Mouse (Mus musculus) adrenal gland, adult (tissue): Measurements from ENCODE around the gene Pate3.
"Not testable (repeated sequence)": the region's sequence is repeated elsewhere in the genome, so short reads cannot be mapped to it uniquely, and the experiment has no call there.

Experiments used
- DNase-seq, 2 experiments: peaks; one replicate each; pipeline ENCODE4 v3.0.0; 2022 to 2023; ENCODE audit warnings: low spot score in 1 of 2; ENCODE audit not compliant: inconsistent age in 2 of 2

Pate3 gene

DNA sequence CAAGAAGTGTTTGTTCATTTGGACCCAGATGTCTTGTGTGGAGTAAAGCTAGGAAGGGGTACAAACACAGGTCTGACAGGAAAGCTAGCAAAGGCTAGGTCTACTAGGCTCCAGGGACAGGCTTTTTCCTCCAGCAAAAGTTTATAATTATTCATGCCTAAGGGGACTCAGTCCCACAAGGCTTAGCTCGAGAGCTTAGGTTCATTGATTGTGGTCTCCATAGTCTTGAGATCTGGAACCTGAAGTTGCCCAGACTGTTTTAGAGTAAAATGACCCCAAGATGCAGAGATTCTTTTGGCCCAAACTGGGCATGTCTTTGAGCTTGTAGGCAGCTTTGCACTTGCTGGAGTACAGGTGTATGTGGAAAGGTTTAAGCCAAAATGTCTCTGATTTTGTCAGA, at the start of gene Pate3:
Gene Pate3, minus strand, starts transcription at position 101 of the 400 bp plus-strand sequence.
- DNase-seq: no peak

DNA sequence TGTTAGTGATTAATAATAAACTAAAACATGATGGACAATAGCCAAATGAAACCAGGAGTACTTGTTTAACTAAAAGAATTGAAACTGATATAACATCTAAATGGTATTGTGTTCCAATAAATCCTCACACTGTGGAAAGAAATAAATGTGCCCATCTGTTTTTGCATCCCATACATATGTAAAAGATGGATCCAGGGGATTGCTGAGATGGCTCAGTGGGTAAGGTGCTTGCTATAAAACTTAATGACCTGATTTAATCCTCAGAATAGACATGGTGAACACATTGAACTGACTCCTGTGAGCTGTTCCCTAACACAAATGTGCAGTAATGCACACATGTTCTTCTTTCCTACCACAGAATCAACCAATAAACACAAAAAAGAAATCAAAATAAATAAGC, 43.9 kb upstream of the Pate3 start:
- no peak for DNase-seq

DNA sequence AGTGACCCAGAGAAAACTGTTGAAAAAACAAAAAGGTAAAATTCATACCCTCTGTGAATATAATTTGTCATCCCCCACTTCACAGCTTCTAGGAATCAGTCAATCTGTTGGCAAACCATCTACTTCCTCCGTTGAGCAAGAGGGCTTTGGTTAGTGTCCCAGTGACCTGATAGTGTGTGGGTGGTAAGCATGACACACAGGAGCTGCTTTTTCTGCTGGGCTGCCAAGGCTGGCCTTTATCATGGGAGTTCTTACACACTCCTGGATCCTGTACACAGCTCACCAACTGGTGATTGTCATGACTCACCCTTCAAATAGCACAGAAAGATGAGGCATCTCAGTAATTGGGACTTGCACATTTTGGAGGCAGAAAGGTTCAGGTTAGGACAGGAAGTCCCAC, 39.0 kb upstream of the Pate3 start, which contains the start of gene Pate1:
Gene Pate1, minus strand, starts transcription at position 378 of the 400 bp plus-strand sequence.
- DNase-seq: peak in 1 of 2 experiments; percentile 16

DNA sequence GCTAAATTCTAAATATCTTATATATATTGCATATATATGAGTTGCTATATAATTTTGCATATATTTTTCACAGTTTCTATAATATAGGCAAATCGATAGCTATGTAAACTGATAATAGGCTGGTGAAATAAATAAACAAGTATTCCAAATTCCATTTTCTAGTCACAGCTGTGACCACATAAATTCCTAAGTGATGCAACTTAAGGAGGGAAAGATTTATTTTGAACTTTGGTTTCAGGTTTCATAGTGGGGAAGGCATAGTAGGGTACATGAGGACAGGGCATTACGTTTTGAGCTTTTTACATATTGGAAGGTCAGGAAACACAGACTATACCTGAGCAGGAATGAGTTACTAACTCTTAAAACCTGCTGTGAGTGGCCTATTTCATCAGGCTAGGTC, 25.6 kb upstream of the Pate3 start:
- DNase-seq: no peak

DNA sequence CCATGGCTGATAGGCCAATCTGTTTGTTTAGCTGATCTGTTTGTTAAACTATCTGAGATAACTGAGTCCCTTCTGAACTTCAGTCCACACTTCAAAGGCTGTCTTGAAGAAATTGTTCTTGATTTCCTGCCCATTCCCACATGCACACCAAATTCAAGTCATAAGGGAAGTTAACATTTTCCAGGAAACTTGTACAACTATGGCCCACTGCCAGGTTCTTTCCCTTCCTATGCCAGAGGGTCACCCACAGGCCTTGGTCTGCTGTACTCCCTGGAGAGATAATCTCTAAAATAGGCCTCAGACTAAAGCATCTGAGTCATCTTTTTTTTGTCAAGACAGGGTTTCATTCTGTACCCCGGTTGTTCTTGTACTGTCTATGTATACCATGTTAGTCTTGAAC, 15.0 kb downstream of the Pate3 start:
- no peak for DNase-seq

DNA sequence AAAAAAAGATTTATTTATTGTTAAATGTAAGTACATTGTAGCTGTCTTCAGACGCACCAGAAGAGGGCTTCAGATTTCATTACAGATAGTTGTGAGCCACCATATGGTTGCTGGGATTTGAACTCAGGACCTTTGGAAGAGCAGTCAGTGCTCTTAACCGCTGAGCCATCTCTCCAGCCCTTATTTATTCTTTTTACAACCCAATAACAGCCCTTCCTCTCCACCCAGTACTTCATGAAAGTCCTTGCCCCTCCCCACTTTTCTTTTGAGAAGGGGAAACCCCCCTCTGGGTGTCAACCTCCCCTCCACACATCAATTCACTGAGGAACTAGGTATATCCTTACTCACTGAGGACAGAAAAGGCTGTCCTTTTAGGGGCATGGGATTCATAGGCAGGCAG, 31.2 kb downstream of the Pate3 start:
- not testable (repeated sequence) for DNase-seq

DNA sequence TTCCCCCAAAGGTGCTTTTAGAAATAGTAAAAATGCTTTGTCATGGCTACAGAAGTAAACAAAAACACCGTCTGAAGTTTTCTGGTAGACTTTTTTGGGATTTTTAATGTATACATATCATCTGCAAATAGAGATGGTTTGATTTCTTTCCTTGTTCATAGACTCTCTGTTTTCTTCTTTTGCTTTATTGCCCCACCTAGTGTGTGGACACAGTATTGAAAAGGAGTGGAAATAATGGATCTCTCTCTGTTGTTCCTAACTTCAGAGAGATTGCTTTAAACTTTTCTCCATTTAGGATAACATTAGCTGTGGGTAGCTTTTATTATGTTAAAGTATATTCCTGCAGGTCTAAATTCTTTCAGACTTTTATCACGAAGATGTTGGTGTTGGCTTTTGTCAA, 34.0 kb downstream of the Pate3 start:
- DNase-seq: no peak

DNA sequence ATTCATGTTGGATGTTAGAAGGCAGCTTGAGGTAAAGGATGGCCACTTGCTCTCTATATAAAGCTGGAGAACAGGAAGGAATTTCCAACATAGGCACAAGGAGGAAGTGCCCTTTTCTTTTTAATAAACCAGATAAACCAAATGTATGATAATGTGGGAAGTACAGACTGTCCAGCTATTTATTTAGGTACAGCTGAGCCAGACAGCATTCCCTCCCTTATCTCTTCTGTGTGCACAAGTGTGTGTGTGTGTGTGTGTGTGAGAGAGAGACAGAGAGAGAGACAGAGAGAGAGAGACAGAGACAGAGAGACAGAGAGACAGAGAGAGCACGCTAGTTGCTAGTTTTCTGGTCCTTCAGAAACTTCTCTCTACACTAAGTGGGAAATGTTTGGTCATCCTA, 36.2 kb downstream of the Pate3 start, which contains the start of gene Pate4:
Gene Pate4, minus strand, starts transcription at position 101 of the 400 bp plus-strand sequence.
- DNase-seq: no peak

DNA sequence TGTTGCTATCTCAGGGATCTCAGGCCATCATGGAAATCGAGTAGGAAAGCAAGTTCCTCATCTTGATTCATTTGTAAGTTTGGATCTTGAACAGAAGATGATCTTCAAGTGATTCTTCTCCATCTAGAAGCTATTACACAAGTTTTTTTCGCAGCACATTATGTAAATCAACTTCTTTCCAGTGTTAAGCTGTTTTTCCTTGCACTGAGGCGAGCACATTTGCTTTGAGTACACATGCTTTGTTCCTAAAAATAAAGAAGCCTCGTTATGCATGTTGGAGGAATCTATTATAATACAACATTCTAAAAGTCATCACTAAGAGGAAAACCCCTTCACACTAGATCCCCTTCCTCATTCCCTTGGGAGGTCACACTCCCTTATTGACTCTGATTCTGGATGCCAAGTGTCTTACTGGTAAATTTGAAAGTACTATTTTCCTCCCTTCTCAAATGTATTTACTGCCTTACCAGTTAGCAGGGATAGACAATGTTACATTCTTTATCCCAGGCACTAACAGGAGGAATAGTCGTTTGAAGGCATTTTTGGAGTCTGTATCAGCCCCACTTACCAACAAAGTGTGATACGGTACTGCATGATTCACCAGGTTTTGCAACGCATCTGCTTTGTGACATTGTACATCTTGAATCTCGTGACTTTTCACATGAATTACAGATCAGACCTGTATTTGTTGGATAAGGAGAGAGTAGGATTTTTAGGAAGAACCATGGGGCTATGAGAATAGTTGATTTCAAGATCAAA, 40.2 kb downstream of the Pate3 start:
- no peak for DNase-seq
